Mouse (Mus musculus) CH12.LX (cell line): Measurements from ENCODE around the gene Gin1.
A peak's percentile ranks its signal among the peaks of the same experiment; 100 is the strongest.

Experiments used
- CTCF ChIP-seq, 2 experiments: IDR thresholded peaks in 1 of 2; conservative IDR thresholded peaks in 1 of 2; 2 replicates each; pipeline ENCODE4 v1.5.1; 2011 to 2012; ENCODE audit warnings: low read depth in 2 of 2, low read length in 2 of 2, improper control_type of control experiment in 1 of 2, inconsistent platforms in 1 of 2, mild to moderate bottlenecking in 1 of 2, moderate library complexity in 1 of 2
- EP300 ChIP-seq: IDR thresholded peaks from 2 replicates; pipeline ENCODE4 v1.6.1; 2011; ENCODE audit warnings: low read length, improper control_type of control experiment
- MAFK ChIP-seq: IDR thresholded peaks from 2 replicates; pipeline ENCODE4 v1.6.1; 2011; ENCODE audit warnings: low read length, improper control_type of control experiment; ENCODE audit not compliant: insufficient replicate concordance
- MAX ChIP-seq: IDR thresholded peaks from 2 replicates; pipeline ENCODE4 v1.6.1; 2011; ENCODE audit warnings: low read length, improper control_type of control experiment
- MAZ ChIP-seq: IDR thresholded peaks from 2 replicates; pipeline ENCODE4 v1.6.1; 2012; ENCODE audit warnings: low read depth, mild to moderate bottlenecking, inconsistent platforms, low read length, improper control_type of control experiment, moderate library complexity
- NRF1 ChIP-seq: IDR thresholded peaks from 2 replicates; pipeline ENCODE4 v1.6.1; 2014; ENCODE audit warnings: low read depth, mild to moderate bottlenecking, inconsistent platforms, low read length, improper control_type of control experiment, moderate library complexity
- POLR2A ChIP-seq: IDR thresholded peaks from 2 replicates; pipeline ENCODE4 v1.6.1; 2011; ENCODE audit warnings: low read depth, mild to moderate bottlenecking, improper control_type of control experiment, low read length
- RAD21 ChIP-seq: IDR thresholded peaks from 2 replicates; pipeline ENCODE4 v1.6.1; 2011; ENCODE audit warnings: low read depth, mild to moderate bottlenecking, low read length, improper control_type of control experiment, moderate library complexity
- TBP ChIP-seq: conservative IDR thresholded peaks from 2 replicates; pipeline ENCODE4 v1.6.1; 2011; ENCODE audit warnings: low read depth, low read length, improper control_type of control experiment
- TCF12 ChIP-seq: IDR thresholded peaks from 2 replicates; pipeline ENCODE4 v1.6.1; 2014; ENCODE audit warnings: low read depth, mild to moderate bottlenecking, inconsistent platforms, low read length, improper control_type of control experiment
- ZC3H11A ChIP-seq: IDR thresholded peaks from 2 replicates; pipeline ENCODE4 v1.6.1; 2012; ENCODE audit warnings: low read depth, mild to moderate bottlenecking, inconsistent platforms, low read length, improper control_type of control experiment
- ZNF384 ChIP-seq: IDR thresholded peaks from 2 replicates; pipeline ENCODE4 v1.6.1; 2012; ENCODE audit warnings: low read depth, low read length, improper control_type of control experiment, inconsistent platforms

DNA sequence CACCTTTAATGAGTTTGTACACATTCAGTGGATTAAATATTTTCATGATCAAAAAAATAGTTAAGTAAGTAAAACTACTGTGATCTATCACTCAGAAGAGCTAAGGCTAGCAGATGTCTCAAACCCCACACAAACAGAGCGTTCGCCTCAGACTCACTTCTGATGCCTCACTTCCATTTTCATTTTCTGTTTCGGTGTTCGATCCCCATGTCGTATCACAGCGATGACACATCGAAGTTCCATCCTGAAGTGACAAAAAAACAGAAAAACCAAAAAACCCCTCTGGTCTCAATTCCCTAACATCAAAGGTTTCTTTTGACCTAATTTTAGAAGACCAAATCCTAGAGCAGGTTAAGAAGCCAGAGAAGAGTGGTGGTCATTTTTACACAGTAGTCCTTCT lies 23.7 kb upstream of the Gin1 start:
- TF ChIP-seq MAX = no peak
- TF ChIP-seq POLR2A = no peak
- no peak for TF ChIP-seq CTCF (conservative IDR thresholded peaks at IDR 0.05 in 1 of 2, IDR thresholded peaks at IDR 0.05 in 1 of 2; ENCODE audit: low read depth in 2 of 2, low read length in 2 of 2)
- TF ChIP-seq TCF12 = no peak
- no peak for TF ChIP-seq TBP
- no peak for TF ChIP-seq NRF1
- TF ChIP-seq ZNF384 = peak; percentile 57
- TF ChIP-seq RAD21 = no peak
- peak; percentile 33 for TF ChIP-seq EP300
- TF ChIP-seq MAFK = no peak; the same call in 1 of the 2 replicates
- TF ChIP-seq ZC3H11A = no peak
- no peak for TF ChIP-seq MAZ
